Mouse (Mus musculus): Measurements from ENCODE around the gene Aldh1l1.

The Aldh1l1 gene

DNA sequence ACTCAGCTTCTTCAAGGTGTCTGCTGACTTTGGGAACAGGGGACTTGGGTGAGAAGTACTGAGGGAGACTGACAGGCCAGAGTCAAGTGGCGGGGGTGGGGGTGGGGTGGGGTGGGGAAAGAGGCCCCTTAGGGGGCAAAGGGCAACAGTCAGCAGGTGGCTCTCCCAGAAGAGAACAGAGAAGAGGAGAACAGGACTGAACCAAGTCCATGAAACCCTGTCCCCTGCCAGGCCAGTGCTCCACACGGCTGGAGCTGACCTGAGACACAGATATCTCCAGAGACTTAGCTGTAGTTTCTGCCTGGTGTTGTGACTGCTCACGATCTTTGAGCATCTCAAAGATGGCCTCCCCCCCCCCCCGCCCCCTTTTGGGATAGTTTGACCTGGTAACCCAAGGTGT, 163.1 kb downstream of the Aldh1l1 start:
- in situ Hi-C loops (cut with MboI; ENCODE audit: low sequenced_read_pairs) = no loop called here
